Mouse (Mus musculus) testis, postnatal 10 days (tissue): ENCODE measurements around the gene Urah.

Experiments
- DNase-seq: peaks from one replicate; pipeline ENCODE4 v3.0.0; 2021; ENCODE audit warnings: low spot score

Gene Urah

DNA sequence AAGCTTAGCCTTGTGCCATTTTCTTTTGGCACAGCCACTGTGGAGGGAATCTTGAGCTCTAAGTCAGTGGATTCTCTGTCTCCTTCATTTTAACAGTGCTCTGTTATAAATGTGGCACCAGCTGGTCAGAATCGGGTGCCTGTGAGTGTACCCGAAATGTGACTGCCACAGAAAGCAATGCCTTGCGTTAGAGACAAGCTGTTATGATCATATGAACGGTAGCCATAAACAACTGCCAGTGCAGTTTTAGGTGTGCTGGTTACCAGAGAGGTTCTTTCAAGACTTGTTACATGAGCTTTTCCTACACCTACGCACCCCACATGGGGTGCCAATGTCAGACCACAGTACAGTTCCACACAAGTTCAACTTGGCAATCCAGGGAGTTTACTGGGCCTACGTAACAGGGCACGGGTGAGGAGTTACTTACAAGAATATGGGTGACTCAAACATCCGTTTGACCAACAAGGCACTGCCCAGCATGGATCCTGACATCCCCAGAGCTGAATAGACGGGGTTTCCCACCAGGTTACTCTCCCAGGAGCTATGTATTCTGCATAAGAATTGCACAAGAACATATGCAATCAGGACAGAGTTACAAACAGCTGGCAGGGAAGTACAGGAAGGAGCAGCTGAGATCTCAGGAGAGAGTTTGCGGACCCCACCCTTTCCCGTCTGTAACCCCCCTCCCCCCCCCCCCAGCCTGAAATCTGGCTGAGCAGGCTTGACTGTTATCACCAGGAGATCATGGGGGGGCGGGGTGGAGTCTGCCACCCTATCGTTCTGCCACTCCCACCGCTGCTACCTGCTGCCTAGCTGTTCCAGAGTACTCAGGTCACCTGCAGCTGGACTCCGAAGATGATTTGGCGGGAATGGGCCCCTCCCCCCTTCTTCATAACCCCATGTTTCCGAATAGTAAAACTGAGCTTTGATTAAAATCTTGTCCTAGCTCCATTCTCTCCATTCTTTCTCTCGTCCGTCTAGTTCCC is 6.2 kb downstream of the Urah start:
- DNase-seq: peak; percentile 19

- no peak for DNase-seq
Observed at GRCm38 (mm10) chr7:140843806-140844205, 9.0 kb downstream of the Urah start.

GRCm38 (mm10) chr7:140844905-140845665 is 10.3 kb downstream of the Urah start, which contains the start of gene Scgb1c1:
Gene Scgb1c1 (plus strand): TSS chr7:140845547.
- DNase-seq: peak; percentile 98

DNA sequence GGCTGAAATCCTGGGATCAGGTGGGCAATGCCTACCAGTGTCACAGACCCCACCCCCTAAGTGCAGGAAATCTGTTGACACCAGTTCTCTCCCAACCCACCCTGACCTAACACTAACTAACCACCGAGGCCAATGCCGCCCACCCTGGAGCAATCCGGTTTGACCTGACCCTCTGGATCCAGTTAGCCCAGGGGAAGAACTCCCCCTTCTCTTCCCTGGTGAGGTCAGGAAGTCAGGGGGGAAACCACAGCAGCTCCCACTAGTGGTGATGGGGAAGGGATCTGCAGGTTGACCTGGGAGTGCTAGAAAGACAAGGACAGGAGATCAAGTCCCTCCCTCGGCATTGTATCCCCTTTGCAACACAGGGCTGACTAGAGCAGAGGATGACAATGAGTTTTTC is 10.9 kb downstream of the Urah start:
- DNase-seq: no peak

DNA sequence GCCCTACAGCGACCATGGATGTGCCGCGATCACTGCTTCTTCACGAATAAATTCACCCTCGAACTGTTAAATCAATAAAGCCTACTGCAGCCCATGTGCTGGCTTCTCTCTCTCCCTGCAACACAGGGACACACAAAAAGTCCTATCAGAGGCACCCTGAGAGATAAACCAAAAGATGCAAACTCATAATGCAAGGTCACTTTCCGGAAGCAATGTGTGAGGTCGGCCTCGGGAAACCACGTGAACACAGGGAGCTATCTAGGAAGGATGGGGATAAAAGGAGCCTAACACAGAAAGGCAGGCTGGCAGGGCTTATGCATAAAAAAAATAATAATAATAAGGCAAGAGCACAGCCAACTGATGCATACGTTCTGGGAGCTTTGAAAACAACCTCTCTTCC is 11.9 kb downstream of the Urah start:
- no peak for DNase-seq

GRCm38 (mm10) chr7:140847755-140848580 is 13.2 kb downstream of the Urah start, which contains the start of gene Odf3:
Gene Odf3 (plus strand): TSS chr7:140847805.
- DNase-seq: peak; percentile 78

DNA sequence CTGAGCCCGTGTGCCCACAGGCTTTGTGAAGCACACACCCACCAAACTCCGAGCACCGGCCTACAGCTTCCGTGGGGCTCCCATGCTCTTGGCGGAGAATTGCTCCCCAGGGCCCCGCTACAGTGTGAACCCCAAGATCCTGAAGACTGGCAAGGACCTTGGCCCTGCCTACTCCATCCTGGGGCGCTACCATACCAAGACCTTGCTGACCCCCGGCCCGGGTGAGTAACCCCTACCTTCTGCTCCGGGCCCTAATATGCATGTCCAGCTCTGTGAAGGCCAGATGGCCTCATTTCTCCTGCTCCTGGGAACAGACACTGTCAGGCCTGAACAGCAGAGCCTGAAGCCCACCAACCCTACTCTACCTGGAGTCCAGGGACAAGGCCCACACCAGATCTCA is 13.8 kb downstream of the Urah start:
- DNase-seq: no peak

DNA sequence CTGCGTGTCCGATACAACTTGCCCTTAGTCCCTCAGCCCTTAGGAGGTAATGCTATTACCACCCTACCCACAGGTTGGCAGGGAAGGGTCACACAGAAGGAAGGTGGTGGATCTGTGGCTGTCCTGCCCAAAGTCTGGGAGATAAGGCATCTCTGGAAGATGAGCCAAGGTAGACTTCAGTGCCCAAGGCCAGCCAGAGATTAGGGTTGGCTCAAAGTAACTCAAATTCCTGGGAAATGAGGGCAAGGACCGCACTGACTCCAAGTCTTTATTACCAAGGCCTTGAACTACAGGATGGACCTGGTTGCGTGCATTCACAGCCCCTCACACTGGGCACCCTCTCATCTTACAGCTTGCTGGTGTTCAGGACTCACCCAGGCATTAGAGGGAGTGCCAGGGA is 17.1 kb downstream of the Urah start:
- DNase-seq: no peak

GRCm38 (mm10) chr7:140853386-140853785 is 18.6 kb downstream of the Urah start:
- no peak for DNase-seq

DNA sequence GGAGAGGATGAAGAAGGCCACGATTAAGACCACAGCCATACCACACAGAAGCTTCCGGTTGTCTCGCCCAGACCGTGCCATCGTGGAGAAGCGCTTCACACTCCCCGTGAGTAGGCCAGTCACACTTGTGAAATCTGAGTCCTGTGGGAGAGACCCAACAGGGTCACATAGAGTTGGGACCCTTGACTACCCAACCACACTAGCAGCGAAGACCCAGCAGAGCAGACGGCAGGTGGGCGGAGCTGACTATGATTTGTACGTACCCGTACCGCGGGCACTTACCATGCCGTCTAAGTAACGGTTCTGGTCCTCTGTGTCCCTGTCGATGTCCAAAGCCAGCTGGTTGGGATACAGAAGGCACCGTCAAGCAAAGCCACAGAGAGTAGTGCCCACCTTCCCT is 19.7 kb downstream of the Urah start:
- DNase-seq: no peak

DNA sequence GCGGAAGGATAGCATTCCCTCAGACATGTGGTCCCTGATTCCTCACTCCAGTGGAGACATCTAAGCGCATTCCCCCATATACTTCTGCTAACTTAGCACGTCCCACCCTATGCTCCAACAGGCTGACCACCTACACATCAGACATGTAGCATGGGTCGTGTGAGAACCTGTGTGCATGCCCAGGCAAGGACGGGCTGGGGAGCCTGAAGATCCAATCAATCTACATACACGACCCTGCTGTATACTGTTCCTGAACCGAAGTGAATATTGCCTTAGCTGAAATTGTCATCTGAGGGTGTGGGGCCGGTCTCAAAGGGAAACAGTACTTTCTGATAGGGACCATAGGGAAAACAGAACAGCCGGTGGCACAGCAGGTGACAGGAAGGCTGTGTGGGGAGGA is 20.4 kb downstream of the Urah start:
- DNase-seq: no peak

- peak; percentile 78 for DNase-seq
Observed at GRCm38 (mm10) chr7:140855860-140856784, 21.3 kb downstream of the Urah start, which contains the start of gene Gm45785. Gene Gm45785 (minus strand): TSS chr7:140856331.

DNA sequence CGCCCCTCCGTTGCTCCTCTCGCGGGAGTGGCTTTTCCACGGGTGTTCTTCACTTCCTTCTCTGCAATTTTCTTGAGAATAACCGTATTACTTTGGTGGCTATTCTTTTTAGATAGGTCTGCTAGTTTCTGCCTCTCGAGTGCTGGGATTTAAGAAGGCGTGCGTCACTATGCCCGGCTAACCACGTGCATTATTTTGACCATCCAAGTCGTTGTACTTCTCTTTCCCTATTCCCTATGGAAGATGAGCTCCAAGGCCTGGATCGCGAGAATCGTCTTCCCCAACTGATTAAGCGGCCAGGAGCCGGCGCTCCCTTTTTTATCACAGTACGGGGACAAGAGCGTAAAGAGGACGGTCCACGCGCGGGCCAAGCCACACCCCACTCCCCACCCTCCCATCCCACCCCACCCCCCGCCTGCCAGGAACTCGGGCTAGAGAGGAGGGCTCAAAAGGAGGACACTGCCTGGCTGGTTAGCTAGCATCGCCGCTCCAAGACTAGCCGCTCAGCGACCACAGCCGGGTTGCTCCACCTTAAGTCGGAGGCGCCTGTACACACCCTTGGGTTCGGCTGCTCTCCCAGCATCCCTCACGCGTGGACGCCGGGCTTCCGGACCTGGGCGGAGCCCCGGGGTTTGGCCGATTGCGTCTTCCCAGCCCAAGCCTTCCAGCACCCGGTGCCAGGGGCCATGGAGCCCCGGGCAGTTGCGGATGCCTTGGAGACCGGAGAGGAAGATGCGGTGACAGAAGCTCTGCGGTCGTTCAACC is 22.1 kb downstream of the Urah start, which contains the start of gene Ric8a:
TSS of gene Ric8a (plus strand) at position 173 of the 765 bp plus-strand sequence.
- DNase-seq: peak; percentile 89

DNA sequence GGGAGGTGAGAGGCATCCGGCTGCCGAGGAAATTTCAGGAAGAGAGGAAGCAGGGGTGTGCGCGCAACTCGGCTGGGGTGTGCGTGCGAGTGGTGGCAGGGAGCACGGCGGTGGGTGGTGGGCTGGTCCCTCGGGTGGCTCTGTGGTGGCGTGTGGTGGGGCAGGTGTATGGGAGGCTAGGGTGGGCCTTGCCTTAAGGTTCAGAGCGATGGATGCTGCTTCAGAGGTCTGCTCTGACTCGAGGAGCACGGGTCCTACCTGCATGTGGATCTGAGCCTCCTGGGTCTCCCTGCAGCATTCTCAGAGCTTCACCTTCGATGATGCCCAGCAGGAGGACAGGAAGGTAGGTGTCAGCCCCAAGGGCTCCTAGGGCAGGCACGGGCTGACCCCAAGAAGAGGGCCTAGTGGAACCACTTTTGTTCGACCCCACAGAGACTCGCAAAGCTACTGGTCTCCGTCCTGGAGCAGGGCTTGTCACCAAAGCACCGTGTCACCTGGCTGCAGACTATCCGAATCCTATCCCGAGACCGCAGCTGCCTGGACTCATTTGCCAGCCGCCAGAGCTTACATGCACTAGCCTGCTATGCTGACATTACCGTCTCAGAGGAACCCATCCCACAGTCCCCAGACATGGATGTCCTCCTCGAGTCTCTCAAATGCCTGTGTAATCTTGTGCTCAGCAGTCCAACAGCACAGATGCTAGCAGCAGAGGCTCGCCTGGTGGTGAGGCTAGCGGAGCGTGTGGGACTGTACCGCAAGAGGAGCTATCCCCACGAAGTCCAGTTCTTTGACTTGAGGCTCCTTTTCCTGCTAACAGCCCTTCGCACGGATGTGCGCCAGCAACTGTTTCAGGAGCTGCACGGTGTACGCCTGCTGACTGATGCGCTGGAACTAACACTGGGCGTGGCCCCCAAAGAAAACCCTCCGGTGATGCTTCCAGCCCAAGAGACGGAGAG is 23.0 kb downstream of the Urah start, which contains the start of gene Bet1l:
TSS of gene Bet1l (minus strand) at position 28 of the 956 bp plus-strand sequence.
- no peak for DNase-seq

- DNase-seq: no peak
Observed at GRCm38 (mm10) chr7:140858746-140859145, 23.9 kb downstream of the Urah start.

DNA sequence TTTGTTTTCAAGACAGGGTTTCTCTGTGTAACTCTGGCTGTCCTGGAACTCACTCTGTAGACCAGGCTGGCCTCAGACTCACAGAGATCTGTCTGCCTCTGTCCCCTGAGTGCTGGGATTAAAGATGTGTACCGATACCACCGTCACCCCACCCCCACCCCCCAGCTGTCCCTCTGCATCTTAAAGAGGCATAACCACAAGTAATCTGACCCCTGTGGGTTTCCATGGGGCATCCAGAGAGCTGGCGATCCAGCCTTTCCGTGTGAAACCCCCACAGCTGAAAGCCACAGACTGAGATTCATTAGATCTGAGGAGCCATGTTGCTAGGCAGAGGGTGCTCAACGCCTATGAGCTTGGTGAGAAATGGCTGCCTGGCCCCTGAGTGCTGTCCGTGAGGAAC is 25.2 kb downstream of the Urah start:
- DNase-seq: no peak

GRCm38 (mm10) chr7:140860728-140861127 is 25.9 kb downstream of the Urah start:
- DNase-seq: no peak

DNA sequence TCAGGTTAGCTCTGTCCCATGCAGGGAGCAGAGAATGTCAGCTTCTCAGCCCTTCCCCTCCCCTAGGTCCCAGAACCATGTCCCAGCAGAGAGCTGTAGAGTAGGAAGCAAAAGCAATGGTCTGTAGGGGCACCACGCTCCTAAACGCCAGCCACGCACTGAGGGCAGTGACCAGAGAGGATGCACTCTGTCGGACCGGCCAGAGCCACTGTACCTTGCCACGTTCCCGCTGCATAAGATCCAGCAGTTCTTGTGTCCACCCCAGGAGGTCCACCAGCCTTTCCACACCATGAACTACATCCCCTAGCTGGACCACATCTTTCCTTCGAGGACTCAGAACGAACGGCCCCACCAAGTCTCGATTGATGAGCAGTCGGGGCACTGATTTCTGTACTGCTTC is 29.9 kb downstream of the Urah start:
- DNase-seq: no peak

- DNase-seq: no peak
Observed at GRCm38 (mm10) chr7:140874224-140874623, 39.4 kb downstream of the Urah start.
